Mouse (Mus musculus) megakaryocyte, embryonic 14.5 days (primary cell): ENCODE data around the gene Bloc1s5.

ENCODE experiments used
- FLI1 ChIP-seq: IDR thresholded peaks from 2 replicates; pipeline ENCODE4 v1.6.1; 2012; ENCODE audit warnings: low read length, inconsistent platforms, mixed read lengths
- GATA1 ChIP-seq: IDR thresholded peaks from 3 replicates; pipeline ENCODE4 v1.6.1; 2012; ENCODE audit warnings: mixed read lengths, low read length, inconsistent platforms, borderline replicate concordance

- TF ChIP-seq GATA1 (no peak), FLI1 (no peak)
Observed at GRCm38 (mm10) chr13:38624292-38624902, 10.5 kb downstream of the Bloc1s5 start.
